Mouse (Mus musculus) forebrain, embryonic 16.5 days (tissue): ENCODE data around the gene Fat3. TPM values are rescaled to one million over a fixed set of nuclear protein-coding genes. Genes with fewer than 3 reads are reported as not detected.

ENCODE experiments used
- ATAC-seq: fragments of 200-750 bp; cut with Nextera tagmentation; 2 replicates; pipeline ENCODE4 v1.8.0; 2017; ENCODE audit warnings: mild to moderate bottlenecking, moderate library complexity
- H3K27ac ChIP-seq: fragments of 300-500 bp; sonication (generic); 2 replicates; pipeline ENCODE4 v1.5.1; 2014; ENCODE audit warnings: low read length, control low read depth
- H3K27me3 ChIP-seq: fragments of 300-500 bp; sonication (generic); replicated peaks from 2 replicates; pipeline ENCODE4 v1.6.1; 2014; ENCODE audit warnings: low read length; ENCODE audit not compliant: control insufficient read depth, insufficient read depth
- H3K36me3 ChIP-seq: fragments of 300-500 bp; sonication (generic); 2 replicates; pipeline ENCODE4 v1.6.1; 2014; ENCODE audit not compliant: control insufficient read depth, insufficient read depth
- H3K4me1 ChIP-seq: fragments of 300-500 bp; sonication (generic); replicated peaks from 2 replicates; pipeline ENCODE4 v1.6.1; 2014; ENCODE audit warnings: low read length; ENCODE audit not compliant: control insufficient read depth, insufficient read depth
- H3K4me2 ChIP-seq: fragments of 300-500 bp; sonication (generic); 2 replicates; pipeline ENCODE4 v1.6.1; 2014; ENCODE audit warnings: mild to moderate bottlenecking, low read length, control low read depth
- H3K4me3 ChIP-seq: fragments of 300-500 bp; sonication (generic); replicated peaks from 2 replicates; pipeline ENCODE4 v1.5.1; 2014; ENCODE audit warnings: mild to moderate bottlenecking, low read length, control low read depth
- H3K9ac ChIP-seq: fragments of 300-500 bp; sonication (generic); replicated peaks from 2 replicates; pipeline ENCODE4 v1.6.1; 2014; ENCODE audit warnings: low read depth, low read length, control low read depth
- H3K9me3 ChIP-seq: fragments of 300-500 bp; sonication (generic); 2 replicates; pipeline ENCODE4 v1.6.1; 2016; ENCODE audit warnings: low read length; ENCODE audit not compliant: control insufficient read depth
- WGBS: fragments of 180-500 bp; shearing (Covaris S2); extraction: QIAGEN DNeasy Blood & Tissue Kit; methylation state at CpG from one replicate; pipeline ENCODE4 v1.1.7; 2014; 5-methylcytosine and 5-hydroxymethylcytosine counted together
- polyA plus RNA-seq: library from polyadenylated mRNA; unstranded; fragments of >200 nt; fragmentation: Nextera tagmentation; extraction: Ambion mirVana; gene quantifications from 2 replicates; pipeline ENCODE4 v1.2.1, GENCODE M21; 2015

Gene Fat3
- polyA plus RNA-seq, 1 experiment from 2014 or later = 12.8 TPM

DNA sequence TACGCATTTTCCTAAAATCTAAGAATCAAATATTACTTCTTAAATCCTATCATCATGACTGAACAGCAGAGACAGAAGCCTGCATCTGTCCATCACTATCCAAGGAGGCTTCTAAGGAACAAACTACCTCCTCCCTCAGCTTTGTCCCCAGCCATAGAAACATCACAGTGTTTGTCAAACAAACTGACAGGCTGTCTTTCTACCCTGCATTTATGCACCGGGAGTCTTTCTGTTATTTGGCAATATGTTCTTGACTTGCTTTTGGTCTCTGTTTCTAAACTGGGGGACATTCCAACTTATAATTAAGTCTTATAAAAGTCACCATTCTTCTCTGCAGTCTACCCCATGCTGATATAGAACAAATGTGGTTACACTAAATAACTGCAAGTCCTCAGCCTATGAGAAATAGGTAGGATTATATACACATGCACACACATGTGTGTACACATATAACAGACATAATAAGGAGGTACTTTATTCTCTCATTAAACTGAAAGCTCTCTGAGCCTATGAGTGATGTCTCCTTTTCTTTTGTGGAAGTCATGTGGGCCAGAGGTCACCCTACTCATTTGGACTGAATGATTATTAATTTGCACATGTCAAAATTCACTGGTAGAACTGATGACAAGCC, 244.4 kb downstream of the Fat3 start:
- Histone ChIP-seq H3K4me3 (no peak overlapping the region), H3K9ac (no peak overlapping the region), H3K4me2 (no peak overlapping the region), H3K36me3 (no peaks in the 10 kb centered on the region), H3K9me3 (no peaks in the 10 kb centered on the region), H3K4me1 (peaks cover 19% of the 10 kb centered on the region), H3K27ac (no peak overlapping the region), H3K27me3 (no peaks in the 10 kb centered on the region)
- 37% methylated on average over 2 of the region's 2 CpGs for WGBS
- peak; percentile 64 for ATAC-seq

DNA sequence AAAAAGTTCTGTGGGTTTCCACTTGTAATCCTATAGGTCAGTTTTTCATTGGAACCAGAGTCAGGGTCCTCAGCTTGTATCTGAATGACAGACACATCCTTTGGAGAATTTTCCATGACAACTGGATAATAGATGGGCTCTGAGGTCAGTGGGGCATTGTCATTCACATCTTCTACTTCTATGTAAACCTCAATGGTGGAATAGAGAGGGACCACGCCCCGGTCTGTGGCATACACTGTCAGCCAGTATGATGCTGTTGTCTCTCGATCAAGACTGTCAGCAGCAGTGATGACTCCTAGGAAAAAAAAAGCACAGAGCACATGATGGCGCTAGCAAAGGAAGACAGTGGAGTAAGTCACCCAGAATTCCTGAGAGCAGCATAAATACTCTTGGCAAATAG, 254.3 kb downstream of the Fat3 start:
- H3K9me3 ChIP-seq = no peaks in the 10 kb centered on the region
- H3K27me3 ChIP-seq = no peaks in the 10 kb centered on the region
- ATAC-seq = no peak
- no peak overlapping the region for H3K27ac ChIP-seq
- H3K4me2 ChIP-seq = no peak overlapping the region
- no peak overlapping the region for H3K9ac ChIP-seq
- WGBS = 82% methylated on average over 4 of the region's 4 CpGs
- H3K4me1 ChIP-seq = no peaks in the 10 kb centered on the region
- H3K36me3 ChIP-seq = no peaks in the 10 kb centered on the region
- H3K4me3 ChIP-seq = no peak overlapping the region

GRCm38 (mm10) chr9:16231575-16231974, 269.5 kb downstream of the Fat3 start:
- H3K9me3 ChIP-seq = no peaks in the 10 kb centered on the region
- ATAC-seq = peak; percentile 29; the same call in 1 of the 2 replicates
- H3K9ac ChIP-seq = no peak overlapping the region
- H3K27ac ChIP-seq = no peak overlapping the region
- H3K27me3 ChIP-seq = no peaks in the 10 kb centered on the region
- 27% methylated on average over 4 of the region's 4 CpGs for WGBS
- H3K4me1 ChIP-seq = peaks cover 4% of the 10 kb centered on the region
- H3K4me3 ChIP-seq = no peak overlapping the region
- H3K36me3 ChIP-seq = no peaks in the 10 kb centered on the region
- H3K4me2 ChIP-seq = no peak overlapping the region

DNA sequence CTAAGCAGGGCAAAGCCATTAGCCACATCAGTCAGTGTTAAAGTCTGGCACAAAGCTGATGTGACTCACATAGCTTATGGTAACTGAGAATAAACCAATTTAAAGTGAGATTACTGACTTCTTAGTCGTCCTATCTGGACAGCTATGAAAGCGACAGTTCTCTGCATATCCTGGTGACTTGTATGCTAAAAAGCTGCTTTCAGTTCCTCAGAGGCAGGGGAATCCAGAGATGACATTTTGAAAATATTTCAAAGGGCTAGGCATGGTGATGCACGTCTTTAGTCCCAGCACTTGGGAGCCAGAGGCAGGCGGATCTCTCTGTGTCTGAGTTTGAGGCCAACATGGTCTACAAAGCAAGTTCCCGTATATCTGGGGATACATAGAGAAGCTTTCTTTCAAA, 272.2 kb downstream of the Fat3 start:
- Histone ChIP-seq H3K9ac (no peak overlapping the region), H3K36me3 (no peaks in the 10 kb centered on the region), H3K4me2 (no peak overlapping the region), H3K4me3 (no peak overlapping the region), H3K27me3 (no peaks in the 10 kb centered on the region), H3K9me3 (no peaks in the 10 kb centered on the region), H3K4me1 (peaks cover 4% of the 10 kb centered on the region), H3K27ac (no peak overlapping the region)
- ATAC-seq = no peak
- 76% methylated on average over 5 of the region's 5 CpGs for WGBS

- no peak for ATAC-seq
- Histone ChIP-seq H3K36me3 (no peaks in the 10 kb centered on the region), H3K9me3 (no peaks in the 10 kb centered on the region), H3K9ac (no peak overlapping the region), H3K4me2 (no peak overlapping the region), H3K27me3 (no peaks in the 10 kb centered on the region), H3K4me1 (peaks cover 4% of the 10 kb centered on the region), H3K4me3 (no peak overlapping the region), H3K27ac (no peak overlapping the region)
- WGBS = 68% methylated on average over 2 of the region's 2 CpGs
These were observed 273.7 kb downstream of the Fat3 start for GRCm38 (mm10) chr9:16227398-16227797.

DNA sequence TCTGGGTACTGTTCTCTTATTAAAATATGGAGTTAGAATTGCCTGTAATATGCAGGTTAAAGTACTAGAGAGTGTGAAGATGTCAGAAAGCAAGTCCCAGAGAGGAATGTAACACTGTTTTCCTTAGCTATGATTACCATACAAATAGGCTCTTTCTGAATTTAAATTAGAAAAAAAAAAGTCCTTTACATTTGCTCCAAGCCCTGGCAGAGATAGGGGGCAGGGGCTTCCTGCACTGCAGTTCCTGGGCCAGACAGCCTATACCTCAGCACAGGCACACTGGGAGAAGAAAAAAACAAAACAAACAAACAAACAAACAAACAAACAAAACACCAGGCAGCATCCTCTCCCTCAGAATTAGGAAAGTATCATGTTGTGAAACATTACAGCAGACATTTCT, 274.5 kb downstream of the Fat3 start:
- no peaks in the 10 kb centered on the region for H3K36me3 ChIP-seq
- peaks cover 7% of the 10 kb centered on the region for H3K4me1 ChIP-seq
- ATAC-seq = peak; percentile 59
- H3K27me3 ChIP-seq = no peaks in the 10 kb centered on the region
- no peaks in the 10 kb centered on the region for H3K9me3 ChIP-seq
- no peak overlapping the region for H3K9ac ChIP-seq
- H3K4me2 ChIP-seq = no peak overlapping the region
- H3K27ac ChIP-seq = no peak overlapping the region
- no peak overlapping the region for H3K4me3 ChIP-seq

GRCm38 (mm10) chr9:16221885-16222284, 279.2 kb downstream of the Fat3 start:
- WGBS = 9% methylated on average over 5 of the region's 5 CpGs
- no peaks in the 10 kb centered on the region for H3K36me3 ChIP-seq
- H3K9me3 ChIP-seq = no peaks in the 10 kb centered on the region
- peak; percentile 77 for ATAC-seq
- H3K27ac ChIP-seq = no peak overlapping the region
- no peak overlapping the region for H3K4me3 ChIP-seq
- H3K4me2 ChIP-seq = no peak overlapping the region
- H3K4me1 ChIP-seq = peaks cover 7% of the 10 kb centered on the region
- no peaks in the 10 kb centered on the region for H3K27me3 ChIP-seq
- H3K9ac ChIP-seq = no peak overlapping the region

GRCm38 (mm10) chr9:16216235-16216634, 284.9 kb downstream of the Fat3 start:
- no peaks in the 10 kb centered on the region for H3K9me3 ChIP-seq
- WGBS = 63% methylated on average over 6 of the region's 6 CpGs
- H3K4me2 ChIP-seq = no peak overlapping the region
- no peak overlapping the region for H3K4me3 ChIP-seq
- H3K4me1 ChIP-seq = peaks cover 21% of the 10 kb centered on the region
- H3K27me3 ChIP-seq = no peaks in the 10 kb centered on the region
- no peak overlapping the region for H3K27ac ChIP-seq
- ATAC-seq = no peak
- no peak overlapping the region for H3K9ac ChIP-seq
- no peaks in the 10 kb centered on the region for H3K36me3 ChIP-seq

DNA sequence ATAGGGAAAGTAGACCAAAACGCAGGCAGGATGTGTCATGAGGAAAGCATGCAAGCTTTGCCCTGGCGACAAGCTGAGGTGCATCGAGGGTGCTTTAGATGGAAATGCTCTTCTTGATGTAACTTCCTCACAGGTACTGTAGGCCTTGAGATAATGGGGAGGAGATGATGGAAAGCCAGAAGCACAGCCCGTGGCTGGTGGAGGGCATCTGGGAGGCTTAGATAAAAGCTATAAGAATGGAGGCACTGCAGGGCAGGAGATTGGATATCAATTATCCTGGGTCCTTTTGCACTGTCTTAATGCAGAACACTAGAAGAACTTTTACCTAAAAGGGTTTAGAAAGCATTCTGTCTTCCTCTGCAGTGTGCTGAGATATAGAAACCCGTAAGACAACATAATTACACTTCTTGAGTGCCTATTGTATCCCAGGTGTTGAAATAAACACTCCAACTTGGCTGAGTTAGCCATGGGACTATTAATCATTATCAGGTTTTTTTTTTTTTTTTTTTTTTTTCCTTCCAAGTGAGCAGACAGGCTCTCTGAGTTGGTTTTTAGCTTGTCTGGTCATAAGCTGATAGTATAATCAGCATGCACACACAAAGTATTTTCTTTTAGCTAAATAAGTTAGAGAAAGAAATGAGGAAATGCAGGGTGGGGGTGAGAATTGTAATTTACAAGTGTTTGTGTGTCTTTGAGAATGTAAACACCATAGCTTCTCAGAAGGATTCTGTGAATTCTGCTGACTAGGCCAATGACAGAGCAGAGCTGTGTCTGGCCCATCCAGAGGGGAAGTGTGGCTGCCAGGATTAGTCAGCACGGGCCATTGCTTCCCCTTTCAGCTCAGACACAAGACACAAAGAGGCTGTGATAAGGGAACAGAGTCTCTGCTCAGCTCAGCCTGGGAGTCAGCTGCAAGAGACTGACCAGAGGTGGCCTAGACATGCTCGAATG, 286.1 kb downstream of the Fat3 start:
- H3K4me2 ChIP-seq = no peak overlapping the region
- H3K9ac ChIP-seq = no peak overlapping the region
- no peaks in the 10 kb centered on the region for H3K27me3 ChIP-seq
- no peaks in the 10 kb centered on the region for H3K9me3 ChIP-seq
- peak; percentile 90 for ATAC-seq
- 46% methylated on average over 7 of the region's 7 CpGs for WGBS
- H3K36me3 ChIP-seq = no peaks in the 10 kb centered on the region
- H3K27ac ChIP-seq = no peak overlapping the region
- no peak overlapping the region for H3K4me3 ChIP-seq
- H3K4me1 ChIP-seq = peaks cover 21% of the 10 kb centered on the region
